Mouse (Mus musculus) testis, adult 2 months (tissue): ENCODE results near the gene Zscan10.

ENCODE experiments used
- CTCF ChIP-seq: fragments of 200-500 bp; IDR thresholded peaks from 2 replicates; pipeline ENCODE4 v1.5.1; 2012; ENCODE audit warnings: low read depth, mild to moderate bottlenecking, inconsistent platforms, low read length, moderate library complexity; ENCODE audit not compliant: control insufficient read depth, insufficient read depth, insufficient replicate concordance
- POLR2A ChIP-seq: fragments of 200-500 bp; IDR thresholded peaks from 2 replicates; pipeline ENCODE4 v1.6.1; 2012; ENCODE audit warnings: low read depth, mild to moderate bottlenecking, inconsistent platforms, low read length, moderate library complexity; ENCODE audit not compliant: control insufficient read depth

DNA sequence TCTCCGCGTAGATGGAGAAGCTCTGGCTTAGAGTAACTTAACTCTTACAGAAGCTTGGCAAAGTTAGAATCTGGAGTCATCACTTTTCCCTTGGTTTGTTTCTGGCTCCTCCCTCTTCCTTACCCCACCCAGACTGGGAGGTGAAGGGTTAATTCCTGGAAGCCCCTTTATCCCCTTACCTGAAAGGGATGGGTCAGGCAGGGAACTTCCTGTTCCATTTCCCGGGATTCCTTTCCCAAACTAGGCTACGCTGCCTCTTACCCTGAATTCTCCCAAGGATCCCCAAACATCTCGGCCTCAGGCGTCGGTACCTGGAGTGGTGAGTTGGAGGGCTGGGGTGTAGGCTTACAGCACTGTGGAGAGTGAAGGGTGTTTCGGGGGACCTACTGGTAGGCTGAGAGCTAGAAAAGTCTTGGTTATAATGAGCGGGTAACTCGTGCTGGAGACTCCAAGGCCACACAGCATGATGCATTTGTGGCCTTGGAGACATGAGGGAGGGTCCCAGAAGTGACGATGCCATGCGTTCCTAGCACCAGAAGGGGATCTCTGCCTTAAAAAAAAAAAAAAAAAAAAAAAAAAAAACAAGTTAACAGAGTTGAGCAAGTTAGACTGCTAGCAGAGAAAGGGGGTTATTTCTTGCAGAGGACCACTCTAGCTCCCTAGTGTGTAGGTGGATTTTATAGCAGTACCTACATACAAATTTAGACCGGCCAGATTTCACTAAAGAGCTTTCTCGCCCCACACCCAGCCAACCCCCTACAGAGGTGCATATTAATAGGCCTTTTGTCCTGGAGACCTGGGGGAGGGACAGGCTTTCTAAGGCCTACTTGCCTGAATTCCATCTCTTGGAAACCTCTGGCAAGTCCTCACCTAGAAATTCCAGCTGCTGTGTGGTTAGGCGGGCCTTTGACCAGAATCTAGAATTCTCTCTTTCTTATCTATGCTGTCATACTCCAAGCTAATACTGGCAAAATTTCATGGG is at the start of gene Zscan10:
- TF ChIP-seq POLR2A, result no peak
- no peak for TF ChIP-seq CTCF
